In genomic region chr4:140237305-140237741, GRCm38 (mm10) we compare ENCODE assay signal across 12 mouse cellular contexts. TPM values are rescaled to one million over a fixed set of nuclear protein-coding genes. Genes with fewer than 3 reads are reported as not detected.
DNase-seq lines count a peak whose midpoint lies in the region; ATAC-seq lines count a peak whose summit lies in the region.
"Had no signal": no experiment of that assay in that cellular context is flagged by ENCODE, and none has a peak within 500 bp of the region (broad histone marks: within the 10 kb centered on the region; RNA-seq: fewer than 3 reads in every experiment).

No protein-coding gene starts in this region.

- no peaks in the 10 kb centered on the region for H3K4me1 ChIP-seq in kidney, embryonic 16.5 days (ENCODE audit: insufficient read depth, low read length)
- peaks cover 7% of the 10 kb centered on the region for H3K4me1 ChIP-seq in forebrain, embryonic 14.5 days (ENCODE audit: control insufficient read depth, insufficient read depth, low read length)
- peaks cover 28% of the 10 kb centered on the region for H3K4me1 ChIP-seq in midbrain, embryonic 13.5 days (replicated peaks)
- H3K4me1 ChIP-seq: stomach, embryonic 15.5 days had no signal

- ATAC-seq in kidney, embryonic 16.5 days (ENCODE audit: low FRiP score, low TSS enrichment) = peak; percentile 23; the same call in 1 of the 2 replicates
- ATAC-seq in forebrain, embryonic 14.5 days = peak; percentile 63; the same call in 1 of the 2 replicates
- ATAC-seq in midbrain, embryonic 13.5 days = peak; percentile 65
- no peak for ATAC-seq in megakaryocyte, adult 5-6 weeks (ENCODE audit: poor library complexity, severe bottlenecking)
- ATAC-seq: Patski had no signal

- no peak for DNase-seq in kidney, postnatal 4 days
- DNase-seq in cerebellum, adult 9-10 months = peak; percentile 67
- peak; percentile 46 for DNase-seq in forebrain, embryonic 14.5 days (ENCODE audit: low spot score)
- DNase-seq in adrenal gland, postnatal 36 days = no peak
- DNase-seq in urinary bladder, postnatal 14 days (ENCODE audit: low spot score) = no peak
- DNase-seq: gastrocnemius, postnatal 36 days had no signal

- 22% methylated on average over 10 of the region's 10 CpGs for WGBS in kidney, embryonic 16.5 days
- WGBS in forebrain, embryonic 14.5 days = 7% methylated on average over 9 of the region's 10 CpGs
- WGBS in midbrain, embryonic 13.5 days = 18% methylated on average over 10 of the region's 10 CpGs

- no peak overlapping the region for H3K4me3 ChIP-seq in kidney, embryonic 16.5 days (ENCODE audit: low read length)
- H3K4me3 ChIP-seq in forebrain, embryonic 14.5 days (ENCODE audit: low read depth, low read length) = no peak overlapping the region
- no peak overlapping the region for H3K4me3 ChIP-seq in midbrain, embryonic 13.5 days (replicated peaks)
- H3K4me3 ChIP-seq: stomach, embryonic 15.5 days had no signal

- no peak overlapping the region for H3K27ac ChIP-seq in kidney, embryonic 16.5 days (ENCODE audit: low read length)
- peak overlapping the region; percentile 11; the same call in 1 of the 2 replicates for H3K27ac ChIP-seq in forebrain, embryonic 14.5 days (ENCODE audit: low read depth, low read length)
- peak overlapping the region; percentile 52 for H3K27ac ChIP-seq in midbrain, embryonic 13.5 days
- H3K27ac ChIP-seq: stomach, embryonic 15.5 days had no signal

- H3K36me3 ChIP-seq in kidney, embryonic 16.5 days (ENCODE audit: insufficient read depth, low read length) = no peaks in the 10 kb centered on the region
- H3K36me3 ChIP-seq in forebrain, embryonic 14.5 days (ENCODE audit: control insufficient read depth, insufficient read depth, low read length) = no peaks in the 10 kb centered on the region
- no peaks in the 10 kb centered on the region for H3K36me3 ChIP-seq in midbrain, embryonic 13.5 days
- H3K36me3 ChIP-seq: stomach, embryonic 15.5 days had no signal

- H3K27me3 ChIP-seq in kidney, embryonic 16.5 days (ENCODE audit: insufficient read depth, low read length) = peaks cover 5% of the 10 kb centered on the region
- no peaks in the 10 kb centered on the region for H3K27me3 ChIP-seq in forebrain, embryonic 14.5 days (replicated peaks; ENCODE audit: control insufficient read depth, insufficient read depth, low read length)
- peaks cover 19% of the 10 kb centered on the region for H3K27me3 ChIP-seq in midbrain, embryonic 13.5 days

- H3K9me3 ChIP-seq in kidney, embryonic 16.5 days (ENCODE audit: low read length) = no peaks in the 10 kb centered on the region
- H3K9me3 ChIP-seq in forebrain, embryonic 14.5 days (replicated peaks; ENCODE audit: control insufficient read depth, low read length) = no peaks in the 10 kb centered on the region
- H3K9me3 ChIP-seq in midbrain, embryonic 13.5 days = no peaks in the 10 kb centered on the region
- H3K9me3 ChIP-seq: stomach, embryonic 15.5 days had no signal

- no peak overlapping the region for H3K4me2 ChIP-seq in kidney, embryonic 16.5 days (replicated peaks; ENCODE audit: low read depth, low read length)
- no peak overlapping the region for H3K4me2 ChIP-seq in forebrain, embryonic 14.5 days (ENCODE audit: low read length)
- H3K4me2 ChIP-seq in midbrain, embryonic 13.5 days (replicated peaks) = 0 out of 2 replicates have a peak overlapping the region, but pooled peaks have one; percentile 12
- H3K4me2 ChIP-seq: stomach, embryonic 15.5 days had no signal

- H3K9ac ChIP-seq in kidney, embryonic 16.5 days (replicated peaks; ENCODE audit: low read length) = no peak overlapping the region
- H3K9ac ChIP-seq in forebrain, embryonic 14.5 days (ENCODE audit: low read length) = peak overlapping the region; percentile 36; the same call in 1 of the 2 replicates
- peak overlapping the region; percentile 30; the same call in 1 of the 2 replicates for H3K9ac ChIP-seq in midbrain, embryonic 13.5 days (replicated peaks)
- H3K9ac ChIP-seq: stomach, embryonic 15.5 days had no signal

RNA-seq across cellular contexts. Expression of gene Igsf21, which starts 9.3 kb away (rescaled TPM):
- polyA plus RNA-seq in kidney, embryonic 16.5 days (2015; fragmentation: Nextera tagmentation; extraction: Ambion mirVana) = 1.5 TPM in 2 replicates
- polyA plus RNA-seq in forebrain, embryonic 14.5 days (2014; fragmentation: Nextera tagmentation; extraction: Ambion mirVana) = 30.0 and 40.3 TPM in 2 replicates
- polyA plus RNA-seq in midbrain, embryonic 13.5 days (2015; fragmentation: Nextera tagmentation; extraction: Ambion mirVana) = 57.0 and 58.9 TPM in 2 replicates
- total RNA-seq in megakaryocyte, adult 5-6 weeks (2015) = not detected in 2 replicates
- total RNA-seq in megakaryocyte, adult 5-6 weeks (2017) = not detected in 2 replicates
- total RNA-seq in adrenal gland, postnatal 36 days (2021) = 1 to 10 TPM; 2.9 to 3.7 TPM
- polyA plus RNA-seq: C2C12, Patski had no signal

Comparison
In these comparisons a context has a peak if more than half of its experiments do, and no peak if none do; other contexts are left out.
1. DNase-seq: peak in cerebellum, adult 9-10 months (single experiment) and forebrain, embryonic 14.5 days (single experiment); none in kidney, postnatal 4 days (0 of 2), adrenal gland, postnatal 36 days (0 of 2) and urinary bladder, postnatal 14 days (single experiment).
2. RNA of gene Igsf21, which starts 9.3 kb away (polyA plus RNA-seq): 57.0 to 58.9 TPM in midbrain, embryonic 13.5 days and 30.0 to 40.3 TPM in forebrain, embryonic 14.5 days; 1.5 TPM in kidney, embryonic 16.5 days; every median in the first group is over 10 times any median in the second.